Mouse (Mus musculus) liver, embryonic 16.5 days (tissue): ENCODE results near the gene Hivep2. TPM values are rescaled to one million over a fixed set of nuclear protein-coding genes. Genes with fewer than 3 reads are reported as not detected.

ENCODE experiments used
- ATAC-seq: fragments of 200-750 bp; cut with Nextera tagmentation; 2 replicates; pipeline ENCODE4 v1.8.0; 2017; ENCODE audit warnings: low read depth, mild to moderate bottlenecking, moderate number of reproducible peaks, moderate library complexity
- H3K27ac ChIP-seq: fragments of 300-500 bp; sonication (generic); 2 replicates; pipeline ENCODE4 v1.5.1; 2014; ENCODE audit warnings: mild to moderate bottlenecking, low read length
- H3K27me3 ChIP-seq: fragments of 300-500 bp; sonication (generic); 2 replicates; pipeline ENCODE4 v1.6.1; 2014; ENCODE audit warnings: low read depth, low read length, mixed read lengths; ENCODE audit not compliant: control insufficient read depth, insufficient read depth
- H3K36me3 ChIP-seq: fragments of 300-500 bp; sonication (generic); 2 replicates; pipeline ENCODE4 v1.6.1; 2014; ENCODE audit warnings: mild to moderate bottlenecking; ENCODE audit not compliant: control insufficient read depth, insufficient read depth
- H3K4me1 ChIP-seq: fragments of 300-500 bp; sonication (generic); 2 replicates; pipeline ENCODE4 v1.6.1; 2014; ENCODE audit warnings: low read depth, low read length, mixed read lengths; ENCODE audit not compliant: control insufficient read depth
- H3K4me2 ChIP-seq: fragments of 300-500 bp; sonication (generic); 2 replicates; pipeline ENCODE4 v1.6.1; 2014; ENCODE audit warnings: low read depth, low read length, mixed read lengths
- H3K4me3 ChIP-seq: fragments of 300-500 bp; sonication (generic); 2 replicates; pipeline ENCODE4 v1.5.1; 2014; ENCODE audit warnings: low read depth, mild to moderate bottlenecking, low read length
- H3K9ac ChIP-seq: fragments of 300-500 bp; sonication (generic); 2 replicates; pipeline ENCODE4 v1.6.1; 2014; ENCODE audit warnings: low read depth, low read length
- H3K9me3 ChIP-seq: fragments of 300-500 bp; sonication (generic); replicated peaks from 2 replicates; pipeline ENCODE4 v1.6.1; 2016; ENCODE audit warnings: low read length; ENCODE audit not compliant: control insufficient read depth
- WGBS: fragments of 180-500 bp; shearing (Covaris S2); extraction: QIAGEN DNeasy Blood & Tissue Kit; methylation state at CpG from one replicate; pipeline ENCODE4 v1.1.7; 2014; ENCODE audit not compliant: insufficient replicate concordance; 5-methylcytosine and 5-hydroxymethylcytosine counted together
- polyA plus RNA-seq: library from polyadenylated mRNA; unstranded; fragments of >200 nt; fragmentation: Nextera tagmentation; extraction: Ambion mirVana; gene quantifications from 2 replicates; pipeline ENCODE4 v1.2.1, GENCODE M21; 2015

The Hivep2 gene
- polyA plus RNA-seq, 1 experiment from 2014 or later = 0.55 TPM

- Histone ChIP-seq H3K9me3 (no peaks in the 10 kb centered on the region), H3K4me3 (peak overlapping the region; percentile 61)
- 1% methylated on average over 33 of the region's 34 CpGs for WGBS
Observed at GRCm38 (mm10) chr10:13982769-13983381, 17.0 kb downstream of the Hivep2 start.

GRCm38 (mm10) chr10:13983631-13984030 lies 17.8 kb downstream of the Hivep2 start:
- no peak overlapping the region for H3K4me3 ChIP-seq
- no peak overlapping the region; the same call in 1 of the 2 replicates for H3K27ac ChIP-seq
- H3K27me3 ChIP-seq = no peaks in the 10 kb centered on the region
- ATAC-seq = no peak
- no peaks in the 10 kb centered on the region for H3K36me3 ChIP-seq
- whole genome bisulfite sequencing = 25% methylated on average over 12 of the region's 12 CpGs
- no peaks in the 10 kb centered on the region for H3K9me3 ChIP-seq
- H3K4me1 ChIP-seq = peaks cover 2% of the 10 kb centered on the region; the same call in 1 of the 2 replicates
- H3K9ac ChIP-seq = no peak overlapping the region
- 0 out of 2 replicates have a peak overlapping the region, but pooled peaks have one; percentile 71 for H3K4me2 ChIP-seq

More at GRCm38 (mm10) chr10:13982769-13983381, 17.0 kb downstream of the Hivep2 start:
- H3K27me3 ChIP-seq = no peaks in the 10 kb centered on the region
- ATAC-seq = peak; percentile 88
- peak overlapping the region; percentile 71 for H3K4me2 ChIP-seq
- H3K4me1 ChIP-seq = peaks cover 2% of the 10 kb centered on the region; the same call in 1 of the 2 replicates
- peak overlapping the region; percentile 64 for H3K9ac ChIP-seq
- no peaks in the 10 kb centered on the region for H3K36me3 ChIP-seq
- peak overlapping the region; percentile 90 for H3K27ac ChIP-seq

- Histone ChIP-seq H3K27ac (no peak overlapping the region), H3K4me2 (no peak overlapping the region), H3K4me1 (peaks cover 2% of the 10 kb centered on the region; the same call in 1 of the 2 replicates), H3K27me3 (no peaks in the 10 kb centered on the region), H3K36me3 (no peaks in the 10 kb centered on the region), H3K9ac (no peak overlapping the region), H3K9me3 (no peaks in the 10 kb centered on the region), H3K4me3 (no peak overlapping the region)
- ATAC-seq = peak; percentile 25; the same call in 1 of the 2 replicates
Observed at GRCm38 (mm10) chr10:13984233-13984632, 18.4 kb downstream of the Hivep2 start.

- no peaks in the 10 kb centered on the region for H3K36me3 ChIP-seq
- no peaks in the 10 kb centered on the region for H3K27me3 ChIP-seq
- no peak overlapping the region for H3K4me3 ChIP-seq
- H3K9ac ChIP-seq = no peak overlapping the region
- WGBS = 79% methylated on average over 2 of the region's 2 CpGs
- no peaks in the 10 kb centered on the region for H3K9me3 ChIP-seq
- H3K4me1 ChIP-seq = peaks cover 2% of the 10 kb centered on the region; the same call in 1 of the 2 replicates
- H3K4me2 ChIP-seq = no peak overlapping the region
- ATAC-seq = no peak
- H3K27ac ChIP-seq = no peak overlapping the region
Observed at GRCm38 (mm10) chr10:13986539-13986938, 20.7 kb downstream of the Hivep2 start.

- H3K9me3 ChIP-seq = no peaks in the 10 kb centered on the region
- no peaks in the 10 kb centered on the region for H3K36me3 ChIP-seq
- no peak overlapping the region for H3K4me2 ChIP-seq
- H3K4me1 ChIP-seq = peaks cover 2% of the 10 kb centered on the region; the same call in 1 of the 2 replicates
- H3K27me3 ChIP-seq = no peaks in the 10 kb centered on the region
- no peak overlapping the region for H3K4me3 ChIP-seq
- 26% methylated on average over 3 of the region's 3 CpGs for whole genome bisulfite sequencing
- H3K27ac ChIP-seq = no peak overlapping the region
- no peak overlapping the region for H3K9ac ChIP-seq
- ATAC-seq = no peak
Observed at GRCm38 (mm10) chr10:13987336-13987735, 21.5 kb downstream of the Hivep2 start.

GRCm38 (mm10) chr10:13988280-13988679 lies 22.4 kb downstream of the Hivep2 start:
- Histone ChIP-seq H3K27me3 (no peaks in the 10 kb centered on the region), H3K9me3 (no peaks in the 10 kb centered on the region), H3K4me2 (no peak overlapping the region), H3K36me3 (no peaks in the 10 kb centered on the region), H3K4me3 (no peak overlapping the region), H3K27ac (no peak overlapping the region), H3K4me1 (0 out of 2 replicates have a peak, but pooled peaks cover 2% of the 10 kb centered on the region), H3K9ac (no peak overlapping the region)
- no peak for ATAC-seq
- 44% methylated on average over 9 of the region's 9 CpGs for whole genome bisulfite sequencing

- Histone ChIP-seq H3K36me3 (no peaks in the 10 kb centered on the region), H3K4me3 (no peak overlapping the region), H3K9me3 (no peaks in the 10 kb centered on the region), H3K27me3 (no peaks in the 10 kb centered on the region), H3K27ac (no peak overlapping the region), H3K4me1 (0 out of 2 replicates have a peak, but pooled peaks cover 2% of the 10 kb centered on the region), H3K4me2 (no peak overlapping the region), H3K9ac (no peak overlapping the region)
- ATAC-seq = no peak
- 65% methylated on average over 4 of the region's 4 CpGs for WGBS
Observed at GRCm38 (mm10) chr10:13988757-13989156, 22.9 kb downstream of the Hivep2 start.

GRCm38 (mm10) chr10:13990842-13991241 lies 25.0 kb downstream of the Hivep2 start:
- Histone ChIP-seq H3K9me3 (no peaks in the 10 kb centered on the region), H3K27me3 (no peaks in the 10 kb centered on the region), H3K9ac (no peak overlapping the region), H3K4me2 (no peak overlapping the region), H3K4me3 (no peak overlapping the region), H3K36me3 (no peaks in the 10 kb centered on the region), H3K4me1 (no peaks in the 10 kb centered on the region), H3K27ac (no peak overlapping the region)
- no peak for ATAC-seq
- WGBS = 73% methylated on average over 2 of the region's 2 CpGs

- no peak overlapping the region for H3K4me2 ChIP-seq
- H3K4me1 ChIP-seq = no peaks in the 10 kb centered on the region
- no peaks in the 10 kb centered on the region for H3K27me3 ChIP-seq
- H3K36me3 ChIP-seq = no peaks in the 10 kb centered on the region
- no peak overlapping the region for H3K4me3 ChIP-seq
- no peak for ATAC-seq
- H3K9ac ChIP-seq = no peak overlapping the region
- H3K9me3 ChIP-seq = no peaks in the 10 kb centered on the region
- 61% methylated on average over 6 of the region's 6 CpGs for WGBS
- H3K27ac ChIP-seq = no peak overlapping the region
Observed at GRCm38 (mm10) chr10:13993411-13993810, 27.5 kb downstream of the Hivep2 start.
